Mouse (Mus musculus) urinary bladder, postnatal 25 days (tissue): ENCODE measurements around the gene Prr22.

Experiments
- DNase-seq: peaks from one replicate; pipeline ENCODE4 v3.0.0; 2022; ENCODE audit warnings: low spot score

Prr22 gene

GRCm38 (mm10) chr17:56769950-56770349 lies at the start of gene Prr22:
Prr22 (plus strand) TSS chr17:56770250.
- no peak for DNase-seq

DNA sequence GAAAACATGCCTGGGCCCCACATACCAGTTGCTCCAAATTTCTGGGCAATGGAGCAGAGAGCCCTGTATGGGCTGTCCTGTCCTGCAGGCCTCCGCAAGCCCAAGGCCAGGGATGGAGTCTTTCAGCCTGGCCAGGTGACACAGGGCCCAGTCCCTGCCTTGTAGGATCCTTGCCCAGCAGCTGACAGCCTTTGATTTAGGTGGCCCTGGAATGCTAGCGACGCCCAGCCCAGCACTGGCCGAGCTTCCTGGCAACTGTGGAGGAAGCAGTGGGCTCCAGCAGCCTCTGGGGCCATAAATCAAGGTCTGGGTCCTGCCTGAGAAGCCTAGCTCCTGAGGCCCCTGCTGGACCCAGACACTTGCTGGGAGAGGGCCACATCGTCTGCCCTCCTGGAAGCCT lies 47.6 kb upstream of the Prr22 start:
- DNase-seq = no peak

- no peak for DNase-seq
Observed at GRCm38 (mm10) chr17:56723419-56724161, 46.5 kb upstream of the Prr22 start.

- no peak for DNase-seq
Observed at GRCm38 (mm10) chr17:56727029-56727649, 42.9 kb upstream of the Prr22 start.

DNA sequence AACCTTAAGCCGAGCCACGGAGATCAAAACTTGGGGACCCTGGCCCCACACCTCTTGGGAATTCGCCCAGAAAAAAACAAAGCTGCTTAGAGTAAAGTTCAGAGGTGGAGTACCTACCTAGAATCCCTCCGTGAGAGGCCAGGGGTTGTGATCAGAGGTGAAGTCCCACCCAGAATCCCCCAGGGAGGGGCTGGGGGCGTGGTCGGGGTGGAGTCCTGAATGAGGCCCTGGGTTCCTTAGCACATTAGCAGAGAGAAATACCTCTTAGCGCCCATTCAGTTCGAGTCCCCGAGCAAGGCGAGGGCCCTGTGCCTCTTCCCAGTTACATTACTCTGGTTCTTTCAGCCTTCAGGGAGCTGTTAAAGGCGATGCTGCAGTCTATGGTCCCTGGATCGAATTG lies 42.4 kb upstream of the Prr22 start:
- DNase-seq = no peak

DNA sequence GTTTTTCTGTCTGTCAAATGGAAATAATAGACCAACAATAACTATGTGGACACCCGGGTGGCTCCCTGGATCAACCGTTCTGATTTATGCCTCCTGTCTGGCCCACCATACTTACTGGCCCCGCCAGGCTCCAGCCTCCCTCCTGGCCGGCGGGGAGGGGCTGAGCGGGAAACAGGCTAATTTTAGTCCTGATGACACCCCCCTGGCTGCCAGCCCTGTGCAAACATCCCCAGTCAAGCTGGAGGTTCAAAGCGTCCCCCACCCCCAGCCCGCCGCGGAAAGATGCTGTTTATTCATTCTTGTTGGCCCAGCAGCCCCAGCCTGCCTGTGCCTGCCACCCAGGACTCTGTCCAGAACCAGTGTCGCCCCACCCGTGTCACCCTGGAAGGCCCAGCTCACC lies 41.9 kb upstream of the Prr22 start:
- no peak for DNase-seq

- DNase-seq = no peak
Observed at GRCm38 (mm10) chr17:56729151-56729550, 40.9 kb upstream of the Prr22 start.

DNA sequence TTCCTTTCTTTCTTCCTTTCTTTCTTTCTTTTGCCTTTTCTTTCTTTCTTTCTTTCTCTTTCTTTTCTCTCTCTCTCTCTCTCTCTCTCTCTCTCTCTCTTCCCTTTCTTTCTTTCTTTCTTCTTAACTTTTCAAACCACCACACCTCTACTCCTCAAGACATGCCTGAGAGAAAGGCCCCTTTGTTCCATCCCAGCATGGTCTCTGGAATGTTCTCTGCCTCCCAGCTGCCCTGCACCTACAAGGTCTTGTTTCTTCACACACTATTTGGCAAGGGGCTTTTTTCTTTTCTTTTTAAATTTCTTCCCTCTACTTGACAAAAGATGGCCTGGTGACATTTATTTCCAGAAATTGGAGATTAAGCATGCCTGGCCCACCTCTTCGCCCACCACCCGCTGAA lies 40.4 kb upstream of the Prr22 start:
- no peak for DNase-seq

GRCm38 (mm10) chr17:56736534-56736933 lies 33.5 kb upstream of the Prr22 start:
- no peak for DNase-seq

DNA sequence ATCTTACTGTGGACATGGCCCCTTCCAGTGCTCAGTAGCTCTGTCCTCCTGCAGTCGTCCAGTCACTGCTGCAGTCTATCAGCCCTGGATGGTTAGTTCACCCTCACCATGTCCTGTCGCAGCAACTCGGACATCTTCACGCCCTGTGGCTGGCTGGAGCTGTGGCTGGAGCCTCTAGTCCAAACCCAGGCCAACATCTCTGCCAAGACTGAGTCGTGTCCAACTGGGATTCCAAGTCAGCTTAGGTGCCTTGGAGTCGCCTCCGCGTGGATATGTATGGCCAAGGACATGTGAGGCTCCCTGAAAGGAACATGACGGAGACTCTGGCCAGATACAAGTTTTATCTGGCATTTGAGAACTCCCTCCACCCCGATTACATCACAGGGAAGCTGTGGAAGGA lies 31.8 kb upstream of the Prr22 start:
- DNase-seq = no peak

DNA sequence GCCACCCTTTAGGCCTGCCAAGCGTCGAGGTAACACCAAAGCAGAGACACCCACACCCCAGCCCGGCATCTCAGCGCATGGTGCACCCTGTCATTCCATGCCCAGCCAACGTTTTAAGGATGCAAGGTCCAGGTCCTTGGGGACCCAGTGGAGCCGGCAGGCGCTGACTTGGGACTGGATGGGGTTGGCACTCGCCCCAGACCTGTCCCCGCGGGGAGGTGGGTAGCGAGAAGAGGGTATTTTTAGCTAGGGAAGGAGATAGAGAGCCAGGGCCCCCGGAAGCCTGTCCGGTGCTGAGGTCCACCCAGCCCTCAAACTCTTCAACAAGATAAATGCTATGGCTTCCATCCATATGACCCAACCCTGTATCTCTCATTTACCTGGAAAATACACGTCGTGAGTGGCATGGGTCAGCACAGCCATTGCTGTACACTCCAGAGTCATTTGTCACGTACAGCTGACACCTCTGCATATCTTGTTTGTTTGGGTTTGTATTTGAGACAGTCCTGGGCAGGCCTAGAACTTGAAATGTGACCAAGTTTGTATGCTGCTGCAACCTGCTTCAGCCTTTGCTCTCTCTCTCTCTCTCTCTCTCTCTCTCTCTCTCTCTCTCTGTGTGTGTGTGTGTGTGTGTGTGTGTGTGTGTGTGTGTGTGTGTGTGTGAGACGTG lies 29.8 kb upstream of the Prr22 start:
- no peak for DNase-seq

DNA sequence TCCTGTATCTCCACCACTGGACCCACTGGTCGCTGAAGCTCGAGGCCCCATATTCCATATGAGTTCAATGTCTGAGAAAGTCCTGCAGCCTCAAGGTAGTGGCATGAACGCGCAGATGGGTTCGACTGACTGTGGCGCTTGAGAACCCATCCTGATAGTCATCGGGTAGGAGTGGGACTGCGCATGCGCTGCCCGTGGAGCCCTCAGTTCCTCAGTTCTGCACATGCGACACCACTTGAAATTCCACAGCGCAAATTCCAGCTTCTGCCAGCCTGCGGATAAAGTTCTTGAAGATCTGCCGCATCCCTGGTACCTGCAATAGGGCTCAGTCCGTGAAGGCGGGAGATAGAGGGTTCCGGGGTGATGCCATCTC lies 29.3 kb upstream of the Prr22 start:
- no peak for DNase-seq

DNA sequence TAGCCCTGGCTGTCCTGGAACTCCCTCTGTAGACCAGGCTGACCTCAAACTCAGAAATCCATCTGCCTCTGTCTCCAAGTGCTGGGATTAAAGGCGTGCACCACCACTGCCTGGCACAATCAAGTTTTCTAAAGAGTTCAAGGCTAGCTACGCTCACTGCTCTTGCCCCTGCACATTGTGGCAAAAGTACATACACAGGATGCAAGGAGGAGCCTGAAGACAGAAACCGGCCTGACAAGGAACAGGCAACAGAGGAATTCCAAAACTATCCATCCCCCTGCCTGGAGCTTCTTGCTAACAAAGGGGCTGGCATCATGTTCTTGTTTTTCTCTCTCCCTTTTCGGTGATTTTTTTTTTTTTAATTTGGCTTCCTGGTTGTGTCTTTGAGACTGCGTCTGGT lies 25.9 kb upstream of the Prr22 start:
- no peak for DNase-seq

DNA sequence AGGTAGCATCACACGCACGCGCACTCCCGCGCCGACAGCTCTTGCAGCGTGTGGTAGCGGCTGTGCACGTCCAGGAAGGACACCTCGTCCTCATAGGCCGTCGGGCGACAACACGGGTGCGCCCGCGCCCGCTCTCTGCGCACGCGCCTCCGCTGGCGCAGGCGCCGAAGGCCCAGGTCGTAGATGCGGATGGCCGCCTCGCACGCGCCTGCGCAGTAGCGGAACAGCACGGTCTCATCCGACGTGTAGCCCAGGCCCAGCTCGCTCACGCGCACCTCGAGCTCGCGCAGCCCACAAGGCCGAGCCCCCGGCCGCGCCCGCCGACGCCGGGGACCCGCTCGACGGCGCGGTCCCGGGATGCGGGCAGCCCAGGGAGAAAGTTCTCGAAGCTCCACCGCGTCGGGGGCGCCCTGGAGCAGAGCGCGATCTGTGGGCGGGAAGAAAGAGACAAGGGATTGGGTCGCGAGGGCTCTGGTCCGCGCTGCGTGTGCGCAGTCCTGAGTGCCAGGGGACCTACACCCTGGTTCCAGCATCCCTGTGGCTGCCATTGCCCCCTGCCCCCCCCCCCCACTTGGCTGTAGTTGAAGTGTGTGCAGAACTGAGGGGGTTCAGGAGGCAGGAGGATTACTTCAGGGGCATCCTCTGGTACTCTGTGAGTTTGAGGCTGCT lies 18.5 kb upstream of the Prr22 start:
- no peak for DNase-seq

GRCm38 (mm10) chr17:56753452-56753851 lies 16.6 kb upstream of the Prr22 start:
- no peak for DNase-seq

DNA sequence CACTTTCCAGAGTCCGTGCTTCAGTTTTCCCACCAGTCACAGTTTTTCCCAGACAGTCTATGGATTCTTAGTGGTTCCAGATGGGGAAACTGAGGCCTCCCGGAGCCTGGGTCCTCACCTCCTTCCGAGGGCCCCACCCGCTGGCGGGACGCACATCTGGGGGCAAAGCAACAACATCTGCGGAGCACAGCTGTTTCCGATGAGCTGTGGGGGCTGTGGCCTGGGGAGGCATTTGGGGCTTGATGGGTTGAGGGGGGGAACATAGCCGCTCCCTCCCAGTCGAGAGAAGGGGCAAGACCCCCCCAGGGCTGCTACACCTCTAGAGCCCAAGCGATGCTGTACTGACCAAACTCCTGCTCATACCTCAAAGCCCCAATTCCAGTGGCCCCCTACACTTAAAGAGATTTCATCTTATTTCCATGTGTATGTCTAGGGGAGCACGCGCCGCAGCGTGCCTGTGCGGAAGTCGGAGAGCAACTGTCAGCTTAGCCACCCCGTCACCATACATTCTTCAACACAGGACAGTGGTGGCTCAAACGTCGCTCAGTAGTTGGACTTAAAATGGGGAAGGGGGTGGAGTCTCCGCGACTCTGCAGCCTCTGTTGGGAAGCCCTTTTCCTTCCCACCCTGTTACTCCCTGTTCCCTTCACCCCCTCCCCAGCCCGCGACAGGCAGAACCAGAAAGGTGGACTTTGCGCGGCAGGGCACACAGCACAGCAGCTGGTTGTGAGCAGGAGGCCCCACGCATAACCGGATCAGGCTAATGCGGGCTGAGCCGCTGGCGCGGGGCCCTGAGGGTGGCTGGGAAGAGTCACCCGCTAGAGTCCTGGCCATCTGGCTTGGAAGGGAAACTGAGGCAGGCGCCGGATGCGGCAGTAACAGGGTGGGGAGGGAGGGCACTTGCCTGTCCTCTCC lies 15.5 kb upstream of the Prr22 start:
- DNase-seq = no peak

DNA sequence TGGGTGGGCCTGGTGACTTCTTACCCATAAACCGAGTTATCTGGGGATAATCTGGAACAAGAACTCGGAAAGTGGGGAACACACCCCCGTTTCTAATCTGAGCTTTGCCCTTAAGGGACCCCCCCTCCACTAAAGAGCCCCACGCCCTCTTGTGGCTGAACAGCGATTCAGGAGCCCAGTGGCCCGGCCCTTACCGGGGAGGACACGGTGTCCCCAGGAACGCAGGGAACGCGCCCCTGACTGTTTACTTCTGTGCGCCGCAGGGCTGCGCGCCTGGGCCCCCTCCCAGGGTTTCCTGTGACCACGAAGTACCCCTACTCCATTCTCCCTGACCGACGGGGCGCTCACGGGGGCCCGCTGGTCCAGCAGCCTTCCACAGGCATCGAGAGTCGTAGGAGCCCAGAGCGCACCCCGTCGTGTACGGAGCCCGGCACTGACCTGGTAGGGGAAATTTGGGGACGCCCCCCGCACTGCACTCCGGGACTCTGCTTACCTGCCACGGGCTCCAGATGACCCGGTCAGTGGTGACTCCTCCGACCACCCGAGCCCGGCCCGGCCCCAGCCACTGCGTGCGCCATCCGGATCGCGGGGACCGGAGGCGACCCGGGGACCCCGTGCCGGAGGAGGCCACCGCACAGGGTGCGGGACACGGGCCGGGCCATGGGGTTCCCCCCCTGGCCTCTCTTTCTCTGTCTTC lies 13.2 kb upstream of the Prr22 start:
- DNase-seq = peak; percentile 54

- DNase-seq = peak; percentile 94
Observed at GRCm38 (mm10) chr17:56757416-56758123, 12.5 kb upstream of the Prr22 start, which contains the start of gene Nrtn. Nrtn (minus strand) TSS chr17:56757530.

GRCm38 (mm10) chr17:56758132-56758531 lies 11.9 kb upstream of the Prr22 start:
- DNase-seq = peak; percentile 86

DNA sequence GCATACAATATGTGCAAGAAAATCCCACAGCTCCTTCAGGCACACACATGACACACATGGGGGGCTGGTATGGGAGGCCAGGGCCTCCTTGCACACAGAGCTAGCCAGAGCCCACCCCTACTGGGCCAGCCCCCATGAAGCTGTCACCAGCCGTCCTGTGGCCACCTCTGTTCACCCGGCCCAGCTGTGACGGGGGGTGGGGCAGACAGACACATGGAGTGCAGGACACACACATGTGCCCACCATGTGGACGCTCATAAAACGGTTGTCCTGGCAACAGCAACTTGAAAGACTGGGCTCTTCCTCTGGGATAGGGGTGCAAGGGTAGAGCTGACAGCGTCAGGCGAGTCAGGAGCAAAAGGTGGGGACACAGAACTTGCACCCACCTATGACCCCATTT lies 10.8 kb upstream of the Prr22 start:
- no peak for DNase-seq
